Mouse (Mus musculus): ENCODE results near the gene Mdm2.

DNA sequence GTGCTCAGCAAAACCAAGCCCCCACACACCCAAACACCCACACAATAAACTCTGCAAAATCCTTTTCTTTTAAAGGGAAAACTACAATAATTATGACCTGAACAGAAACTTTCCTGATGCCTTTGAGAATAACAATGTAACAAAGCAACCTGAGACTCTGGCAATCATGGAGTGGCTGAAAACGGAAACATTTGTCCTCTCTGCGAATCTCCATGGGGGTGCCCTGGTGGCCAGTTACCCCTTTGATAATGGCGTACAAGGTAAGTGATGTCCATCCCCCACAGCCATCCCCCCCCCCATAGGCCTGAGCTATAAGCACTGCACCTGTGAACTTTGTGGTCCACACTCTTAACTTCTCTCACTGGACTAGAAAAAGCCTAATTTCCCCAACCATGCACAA, 40.5 kb downstream of the Mdm2 start:
- no peak for TF ChIP-seq CTCF (IDR thresholded peaks at IDR 0.05; ENCODE audit: borderline replicate concordance, insufficient read depth, low read length)
- no peak for TF ChIP-seq POLR2A (IDR thresholded peaks at IDR 0.05; ENCODE audit: low read depth, low read length)

Measured in embryonic fibroblast, embryonic 13.5 days (primary cell).